Comparison of ENCODE assay signal across 7 mouse cellular contexts in the genomic region with DNA sequence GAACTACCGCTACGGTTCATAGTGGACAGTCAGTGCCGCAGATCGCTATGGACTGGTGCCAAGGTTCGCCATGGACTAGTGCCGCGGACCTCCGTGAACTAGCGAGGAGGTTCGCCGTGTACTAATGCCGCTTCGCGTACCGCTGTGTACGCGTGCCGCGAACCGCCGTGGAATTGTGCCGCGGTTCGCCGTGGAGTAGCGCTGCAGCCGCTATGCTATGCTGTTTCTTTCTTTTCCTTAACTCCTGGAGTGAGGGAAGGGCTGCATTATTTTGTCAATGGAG.
DNase-seq lines count a peak whose midpoint lies in the region; ATAC-seq lines count a peak whose summit lies in the region.

No protein-coding gene starts in this region.

- WGBS in lung, embryonic 16.5 days: 45% methylated on average over 27 of the region's 27 CpGs
- 45% methylated on average over 27 of the region's 27 CpGs for WGBS in forebrain, embryonic 15.5 days
- WGBS in neural tube, embryonic 12.5 days: 41% methylated on average over 27 of the region's 27 CpGs

- peak overlapping the region; percentile 44 for H3K4me3 ChIP-seq in lung, embryonic 16.5 days (ENCODE audit: low read length)
- peak overlapping the region; percentile 33 for H3K4me3 ChIP-seq in forebrain, embryonic 15.5 days
- no peak overlapping the region; the same call in 1 of the 2 replicates for H3K4me3 ChIP-seq in neural tube, embryonic 12.5 days

- DNase-seq in lung, postnatal 25 days (ENCODE audit: low spot score): no peak
- DNase-seq in kidney, postnatal 14 days: peak; percentile 37
- no peak for DNase-seq in spleen, postnatal 4 days (ENCODE audit: low spot score in 2 of 2)
- no peak for DNase-seq in thymus, postnatal 36 days

- no peak for ATAC-seq in lung, embryonic 16.5 days (ENCODE audit: low read depth)
- ATAC-seq in forebrain, embryonic 15.5 days (replicated peaks): no peak
- ATAC-seq in neural tube, embryonic 12.5 days (ENCODE audit: low FRiP score, low read depth): no peak

- no peaks in the 10 kb centered on the region for H3K36me3 ChIP-seq in lung, embryonic 16.5 days (ENCODE audit: control insufficient read depth, insufficient read depth, low read length)
- no peaks in the 10 kb centered on the region for H3K36me3 ChIP-seq in forebrain, embryonic 15.5 days
- H3K36me3 ChIP-seq in neural tube, embryonic 12.5 days: no peaks in the 10 kb centered on the region

- H3K9ac ChIP-seq in lung, embryonic 16.5 days (ENCODE audit: low read length): peak overlapping the region; percentile 55
- no peak overlapping the region for H3K9ac ChIP-seq in forebrain, embryonic 15.5 days (replicated peaks)
- no peak overlapping the region for H3K9ac ChIP-seq in neural tube, embryonic 12.5 days

- no peak overlapping the region for H3K27ac ChIP-seq in lung, embryonic 16.5 days (ENCODE audit: low read length)
- no peak overlapping the region for H3K27ac ChIP-seq in forebrain, embryonic 15.5 days (replicated peaks)
- H3K27ac ChIP-seq in neural tube, embryonic 12.5 days: no peak overlapping the region

- no peaks in the 10 kb centered on the region for H3K27me3 ChIP-seq in lung, embryonic 16.5 days (ENCODE audit: control insufficient read depth, insufficient read depth, low read depth, low read length)
- no peaks in the 10 kb centered on the region for H3K27me3 ChIP-seq in forebrain, embryonic 15.5 days
- H3K27me3 ChIP-seq in neural tube, embryonic 12.5 days (replicated peaks): peaks cover 4% of the 10 kb centered on the region; the same call in 1 of the 2 replicates

- H3K9me3 ChIP-seq in lung, embryonic 16.5 days (ENCODE audit: control insufficient read depth, low read length): peaks cover 31% of the 10 kb centered on the region
- no peaks in the 10 kb centered on the region for H3K9me3 ChIP-seq in forebrain, embryonic 15.5 days
- H3K9me3 ChIP-seq in neural tube, embryonic 12.5 days: peaks cover 43% of the 10 kb centered on the region

- H3K4me2 ChIP-seq in lung, embryonic 16.5 days (ENCODE audit: low read depth, low read length): peak overlapping the region; percentile 63
- H3K4me2 ChIP-seq in forebrain, embryonic 15.5 days (replicated peaks): peak overlapping the region; percentile 43
- H3K4me2 ChIP-seq in neural tube, embryonic 12.5 days (replicated peaks): peak overlapping the region; percentile 56

- H3K4me1 ChIP-seq in lung, embryonic 16.5 days (replicated peaks; ENCODE audit: control insufficient read depth, insufficient read depth, low read length): peaks cover 23% of the 10 kb centered on the region
- no peaks in the 10 kb centered on the region for H3K4me1 ChIP-seq in forebrain, embryonic 15.5 days
- peaks cover 6% of the 10 kb centered on the region; the same call in 1 of the 2 replicates for H3K4me1 ChIP-seq in neural tube, embryonic 12.5 days
